Mouse (Mus musculus) macrophage (primary cell): ENCODE measurements around the gene Fign. TPM values are rescaled to one million over a fixed set of nuclear protein-coding genes. Genes with fewer than 3 reads are reported as not detected.

Experiments
- H3K27ac ChIP-seq: fragments of 350-480 bp; formaldehyde crosslinking; 2 replicates; pipeline ENCODE4 v1.9.0; 2021
- H3K36me3 ChIP-seq: fragments of 350-480 bp; formaldehyde crosslinking; 2 replicates; pipeline ENCODE4 v1.9.0; 2021; ENCODE audit errors: inconsistent target
- H3K4me3 ChIP-seq: fragments of 350-480 bp; formaldehyde crosslinking; 2 replicates; pipeline ENCODE4 v1.9.0; 2021; ENCODE audit errors: inconsistent target
- H3K79me2 ChIP-seq: fragments of 350-480 bp; formaldehyde crosslinking; 2 replicates; pipeline ENCODE4 v1.9.0; 2021; ENCODE audit errors: inconsistent target
- WGBS: methylation state at CpG from one replicate; pipeline ENCODE4 v1.1.7; 2026; ENCODE audit warnings: inconsistent platforms; ENCODE audit not compliant: missing documents; 5-methylcytosine and 5-hydroxymethylcytosine counted together
- polyA plus RNA-seq: library from polyadenylated mRNA; stranded (reverse); fragments of 250-400 nt; gene quantifications from 3 replicates; pipeline ENCODE4 v1.2.4, GENCODE M21; 2018; ENCODE audit warnings: inconsistent platforms

Gene Fign
- polyA plus RNA-seq, 1 experiment from 2014 or later, result not detected

GRCm38 (mm10) chr2:63981449-63981848 is 116.4 kb downstream of the Fign start:
- no peaks in the 10 kb centered on the region for H3K36me3 ChIP-seq
- H3K79me2 ChIP-seq, result no peaks in the 10 kb centered on the region
- no peak overlapping the region for H3K27ac ChIP-seq
- no peak overlapping the region for H3K4me3 ChIP-seq
- WGBS, result 94% methylated on average over 7 of the region's 7 CpGs

- WGBS, result 85% methylated on average over 4 of the region's 4 CpGs
Observed at GRCm38 (mm10) chr2:63969633-63970032, 128.2 kb downstream of the Fign start.

GRCm38 (mm10) chr2:63931041-63931440 is 166.8 kb downstream of the Fign start:
- no peak overlapping the region for H3K27ac ChIP-seq
- H3K36me3 ChIP-seq, result no peaks in the 10 kb centered on the region
- H3K79me2 ChIP-seq, result no peaks in the 10 kb centered on the region
- H3K4me3 ChIP-seq, result no peak overlapping the region
- WGBS, result 75% methylated on average over 2 of the region's 2 CpGs

More at GRCm38 (mm10) chr2:63969633-63970032, 128.2 kb downstream of the Fign start:
- H3K36me3 ChIP-seq, result no peaks in the 10 kb centered on the region
- H3K79me2 ChIP-seq, result no peaks in the 10 kb centered on the region
- no peak overlapping the region for H3K27ac ChIP-seq
- no peak overlapping the region for H3K4me3 ChIP-seq

DNA sequence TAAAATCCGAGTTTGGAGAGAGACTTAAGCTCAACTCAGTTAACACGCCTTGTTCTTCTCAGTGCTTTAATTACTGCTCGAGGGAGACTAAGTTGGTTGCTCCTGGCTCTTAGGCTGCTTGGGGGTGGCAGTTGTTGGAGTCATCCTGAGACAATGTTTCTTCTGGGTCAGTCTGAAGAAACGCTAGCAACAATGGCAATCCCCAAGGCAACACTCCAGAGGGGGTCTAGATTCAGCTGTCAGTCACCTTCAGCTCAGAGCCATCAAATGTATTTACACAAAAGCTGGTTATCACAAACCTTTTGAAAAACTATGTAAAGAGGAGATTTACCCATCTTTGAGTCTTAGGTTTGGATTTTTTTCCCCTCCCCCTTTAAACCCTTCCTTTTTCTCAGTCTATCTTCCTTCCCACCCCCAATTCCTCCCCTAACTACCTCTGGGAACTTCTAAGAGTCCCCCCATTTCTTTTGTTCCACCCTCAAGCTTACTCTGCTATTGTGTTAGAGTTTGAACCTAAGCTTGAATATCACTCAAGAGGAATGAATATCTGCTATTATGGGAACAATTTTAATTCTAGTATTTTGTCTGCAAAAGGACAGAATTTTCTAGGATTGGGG is 171.2 kb downstream of the Fign start:
- Histone ChIP-seq H3K79me2 (no peaks in the 10 kb centered on the region), H3K36me3 (no peaks in the 10 kb centered on the region), H3K27ac (no peak overlapping the region), H3K4me3 (no peak overlapping the region)
- 56% methylated on average over 4 of the region's 4 CpGs for WGBS

- WGBS, result 77% methylated on average over 4 of the region's 4 CpGs
- Histone ChIP-seq H3K4me3 (no peak overlapping the region), H3K79me2 (no peaks in the 10 kb centered on the region), H3K36me3 (no peaks in the 10 kb centered on the region), H3K27ac (no peak overlapping the region)
Observed at GRCm38 (mm10) chr2:63925721-63926235, 172.1 kb downstream of the Fign start.
